Mouse (Mus musculus) liver, postnatal 0 days (tissue): ENCODE results near the gene Casp7.

Experiments used
- CTCF ChIP-seq: sonication (generic); IDR thresholded peaks from 2 replicates; pipeline ENCODE4 v1.5.1; 2016; ENCODE audit warnings: antibody characterized with exemption, low read depth
- EP300 ChIP-seq: IDR thresholded peaks from 2 replicates; pipeline ENCODE4 v1.6.1; 2016; ENCODE audit warnings: antibody characterized with exemption, low read depth, mild to moderate bottlenecking

GRCm38 (mm10) chr19:56389176-56389575 lies 7.8 kb upstream of the Casp7 start:
- TF ChIP-seq CTCF (no peak), EP300 (no peak)
